Mouse (Mus musculus) CH12.LX (cell line): ENCODE measurements around the gene Pla2r1.

Experiments
- CTCF ChIP-seq, 2 experiments: IDR thresholded peaks in 1 of 2; conservative IDR thresholded peaks in 1 of 2; 2 replicates each; pipeline ENCODE4 v1.5.1; 2011 to 2012; ENCODE audit warnings: low read depth in 2 of 2, low read length in 2 of 2, improper control_type of control experiment in 1 of 2, inconsistent platforms in 1 of 2, mild to moderate bottlenecking in 1 of 2, moderate library complexity in 1 of 2
- E2F4 ChIP-seq: IDR thresholded peaks from 2 replicates; pipeline ENCODE4 v1.6.1; 2011; ENCODE audit warnings: low read depth, low read length, improper control_type of control experiment; ENCODE audit not compliant: insufficient replicate concordance
- EP300 ChIP-seq: IDR thresholded peaks from 2 replicates; pipeline ENCODE4 v1.6.1; 2011; ENCODE audit warnings: low read length, improper control_type of control experiment
- ETS1 ChIP-seq: conservative IDR thresholded peaks from 2 replicates; pipeline ENCODE4 v1.6.1; 2012; ENCODE audit warnings: low read depth, mild to moderate bottlenecking, inconsistent platforms, low read length, improper control_type of control experiment, moderate library complexity
- POLR2A ChIP-seq: IDR thresholded peaks from 2 replicates; pipeline ENCODE4 v1.6.1; 2011; ENCODE audit warnings: low read depth, mild to moderate bottlenecking, improper control_type of control experiment, low read length
- POLR2AphosphoS2 ChIP-seq: IDR thresholded peaks from 2 replicates; pipeline ENCODE4 v1.6.1; 2011; ENCODE audit warnings: low read depth, low read length, improper control_type of control experiment
- RAD21 ChIP-seq: IDR thresholded peaks from 2 replicates; pipeline ENCODE4 v1.6.1; 2011; ENCODE audit warnings: low read depth, mild to moderate bottlenecking, low read length, improper control_type of control experiment, moderate library complexity
- TCF12 ChIP-seq: IDR thresholded peaks from 2 replicates; pipeline ENCODE4 v1.6.1; 2014; ENCODE audit warnings: low read depth, mild to moderate bottlenecking, inconsistent platforms, low read length, improper control_type of control experiment
- ZC3H11A ChIP-seq: IDR thresholded peaks from 2 replicates; pipeline ENCODE4 v1.6.1; 2012; ENCODE audit warnings: low read depth, mild to moderate bottlenecking, inconsistent platforms, low read length, improper control_type of control experiment

GRCm38 (mm10) chr2:60370188-60370587 lies 182.9 kb downstream of the Pla2r1 start:
- TF ChIP-seq CTCF (conservative IDR thresholded peaks at IDR 0.05 in 1 of 2, IDR thresholded peaks at IDR 0.05 in 1 of 2; ENCODE audit: low read depth in 2 of 2, low read length in 2 of 2) (no peak), EP300 (peak; percentile 64), POLR2AphosphoS2 (no peak), E2F4 (no peak), ZC3H11A (no peak), RAD21 (no peak), ETS1 (peak; percentile 96), POLR2A (no peak), TCF12 (peak; percentile 31; the same call in 1 of the 2 replicates)
